Mouse (Mus musculus) liver, embryonic 11.5 days (tissue): Measurements from ENCODE around the gene Rnase10. TPM values are rescaled to one million over a fixed set of nuclear protein-coding genes. Genes with fewer than 3 reads are reported as not detected.
A peak's percentile ranks its signal among the peaks of the same experiment; 100 is the strongest.
"Not testable (repeated sequence)": the region's sequence is repeated elsewhere in the genome, so short reads cannot be mapped to it uniquely, and the experiment has no call there.

Experiments
- ATAC-seq: fragments of 200-750 bp; cut with Nextera tagmentation; replicated peaks from 2 replicates; pipeline ENCODE4 v1.8.0; 2017; ENCODE audit warnings: moderate number of reproducible peaks, mild to moderate bottlenecking, moderate TSS enrichment, moderate library complexity; ENCODE audit not compliant: low FRiP score
- DNase-seq: peaks from one replicate; pipeline ENCODE4 v3.0.0-alpha.2; 2017; ENCODE audit warnings: low spot score
- H3K27ac ChIP-seq: fragments of 300-500 bp; sonication (generic); 2 replicates; pipeline ENCODE4 v1.5.1; 2014; ENCODE audit warnings: mild to moderate bottlenecking, low read depth, low read length, control low read depth
- H3K27me3 ChIP-seq: fragments of 300-500 bp; sonication (generic); replicated peaks from 2 replicates; pipeline ENCODE4 v1.6.1; 2014; ENCODE audit warnings: low read length, mixed read lengths; ENCODE audit not compliant: control insufficient read depth, insufficient read depth
- H3K36me3 ChIP-seq: fragments of 300-500 bp; sonication (generic); 2 replicates; pipeline ENCODE4 v1.6.1; 2014; ENCODE audit warnings: mild to moderate bottlenecking, low read length, moderate library complexity, mixed read lengths; ENCODE audit not compliant: control insufficient read depth, insufficient read depth
- H3K4me1 ChIP-seq: fragments of 300-500 bp; sonication (generic); replicated peaks from 2 replicates; pipeline ENCODE4 v1.6.1; 2014; ENCODE audit warnings: low read length, mixed read lengths; ENCODE audit not compliant: control insufficient read depth, insufficient read depth
- H3K4me2 ChIP-seq: fragments of 300-500 bp; sonication (generic); 2 replicates; pipeline ENCODE4 v1.6.1; 2014; ENCODE audit warnings: mild to moderate bottlenecking, control low read depth, moderate library complexity
- H3K4me3 ChIP-seq: fragments of 300-500 bp; sonication (generic); 2 replicates; pipeline ENCODE4 v1.5.1; 2014; ENCODE audit warnings: low read depth, low read length, control low read depth
- H3K9ac ChIP-seq: fragments of 300-500 bp; sonication (generic); 2 replicates; pipeline ENCODE4 v1.6.1; 2014; ENCODE audit warnings: low read depth, low read length, control low read depth
- H3K9me3 ChIP-seq: fragments of 300-500 bp; sonication (generic); 2 replicates; pipeline ENCODE4 v1.6.1; 2016; ENCODE audit warnings: low read length, inconsistent platforms, mixed read lengths; ENCODE audit not compliant: control insufficient read depth
- whole genome bisulfite sequencing: fragments of 180-500 bp; shearing (Covaris S2); extraction: QIAGEN DNeasy Blood & Tissue Kit; methylation state at CpG from one replicate; pipeline ENCODE4 v1.1.7; 2014; 5-methylcytosine and 5-hydroxymethylcytosine counted together
- polyA plus RNA-seq: library from polyadenylated mRNA; unstranded; fragments of >200 nt; fragmentation: Nextera tagmentation; extraction: Ambion mirVana; gene quantifications from 2 replicates; pipeline ENCODE4 v1.2.1, GENCODE M21; 2014

The Rnase10 gene
- not detected in 2 replicates for polyA plus RNA-seq

DNA sequence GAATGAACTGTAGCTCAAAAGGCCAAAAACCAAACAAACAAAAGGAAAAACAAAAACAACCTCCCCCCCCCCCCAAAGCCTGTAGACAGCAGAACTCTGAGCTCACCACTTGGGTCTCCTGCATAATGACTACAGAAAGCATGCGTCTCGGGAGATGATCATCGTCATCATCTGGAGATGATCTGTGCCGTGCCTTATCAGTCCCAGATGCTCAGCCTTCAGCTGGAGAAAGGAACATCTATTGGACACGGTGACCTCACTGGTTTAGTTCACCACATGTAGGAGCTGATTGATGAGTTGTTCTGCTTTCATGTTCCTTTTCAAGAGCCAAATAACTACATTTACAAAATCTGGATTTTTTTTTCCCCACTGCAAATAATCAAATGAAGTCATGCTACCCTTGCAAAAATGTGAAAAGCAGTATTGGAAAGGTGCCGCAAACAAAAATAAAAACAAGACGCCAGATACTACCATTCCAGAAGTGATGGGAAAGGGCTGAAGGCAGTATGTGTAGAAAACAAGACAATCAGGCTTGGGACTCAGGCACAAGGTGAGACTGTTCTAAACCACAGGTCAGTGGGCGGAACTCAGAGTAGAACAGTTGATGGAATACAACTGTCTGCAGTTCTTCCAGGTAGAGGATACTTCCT lies at the start of gene Rnase10:
TSS of gene Rnase10 (plus strand) at position 600 of the 650 bp plus-strand sequence.
- Histone ChIP-seq H3K4me1 (no peaks in the 10 kb centered on the region), H3K4me2 (no peak within 1 kb of the TSS), H3K27ac (no peak within 1 kb of the TSS), H3K9ac (no peak within 1 kb of the TSS), H3K4me3 (no peak within 1 kb of the TSS), H3K27me3 (no peaks in the 10 kb centered on the region), H3K36me3 (no peaks in the 10 kb centered on the region), H3K9me3 (no peaks in the 10 kb centered on the region)
- DNase-seq (no peak), ATAC-seq (no peak)
- WGBS = 71% methylated on average over 8 of the region's 8 CpGs

DNA sequence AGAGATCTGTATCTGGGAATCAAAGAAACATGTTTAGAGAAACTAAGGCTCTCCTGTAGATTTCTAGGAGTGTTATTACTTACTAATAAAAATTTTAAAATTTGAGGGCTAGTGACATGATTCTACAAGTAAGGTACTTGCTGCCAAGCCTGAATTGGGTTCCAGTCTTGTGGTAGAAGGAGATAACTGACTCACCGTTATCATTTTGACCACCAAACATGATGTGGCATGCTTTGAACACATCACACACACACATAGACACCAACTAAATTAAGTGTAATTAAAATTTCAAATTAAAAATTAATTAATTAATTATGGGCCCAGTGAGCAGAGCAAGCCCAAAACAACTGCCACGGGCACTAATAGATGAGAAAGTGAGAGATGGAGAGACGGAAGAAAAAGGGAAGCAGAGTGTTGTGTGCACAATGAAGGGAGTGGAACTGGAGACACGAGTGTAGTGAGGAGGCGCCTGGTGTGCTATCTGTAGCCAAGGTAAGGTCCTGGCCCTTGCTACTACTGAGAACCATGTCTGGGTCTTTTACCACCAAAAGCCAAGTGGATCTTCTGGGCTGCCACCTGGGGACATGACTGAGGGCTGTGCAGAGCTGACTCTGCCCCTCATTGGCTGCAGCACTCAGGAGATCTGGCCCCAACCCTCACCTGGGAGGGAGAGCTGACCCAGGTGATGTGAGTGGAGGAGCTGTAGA lies 49.1 kb upstream of the Rnase10 start:
- H3K9me3 ChIP-seq, H3K4me2 ChIP-seq, DNase-seq, H3K4me1 ChIP-seq, H3K9ac ChIP-seq, H3K36me3 ChIP-seq, H3K27me3 ChIP-seq, H3K4me3 ChIP-seq: not testable (repeated sequence)
- H3K27ac ChIP-seq = peak overlapping the region; percentile 38; the same call in 1 of the 2 replicates
- peak; percentile 64 for ATAC-seq
- WGBS = 51% methylated on average over 5 of the region's 5 CpGs

DNA sequence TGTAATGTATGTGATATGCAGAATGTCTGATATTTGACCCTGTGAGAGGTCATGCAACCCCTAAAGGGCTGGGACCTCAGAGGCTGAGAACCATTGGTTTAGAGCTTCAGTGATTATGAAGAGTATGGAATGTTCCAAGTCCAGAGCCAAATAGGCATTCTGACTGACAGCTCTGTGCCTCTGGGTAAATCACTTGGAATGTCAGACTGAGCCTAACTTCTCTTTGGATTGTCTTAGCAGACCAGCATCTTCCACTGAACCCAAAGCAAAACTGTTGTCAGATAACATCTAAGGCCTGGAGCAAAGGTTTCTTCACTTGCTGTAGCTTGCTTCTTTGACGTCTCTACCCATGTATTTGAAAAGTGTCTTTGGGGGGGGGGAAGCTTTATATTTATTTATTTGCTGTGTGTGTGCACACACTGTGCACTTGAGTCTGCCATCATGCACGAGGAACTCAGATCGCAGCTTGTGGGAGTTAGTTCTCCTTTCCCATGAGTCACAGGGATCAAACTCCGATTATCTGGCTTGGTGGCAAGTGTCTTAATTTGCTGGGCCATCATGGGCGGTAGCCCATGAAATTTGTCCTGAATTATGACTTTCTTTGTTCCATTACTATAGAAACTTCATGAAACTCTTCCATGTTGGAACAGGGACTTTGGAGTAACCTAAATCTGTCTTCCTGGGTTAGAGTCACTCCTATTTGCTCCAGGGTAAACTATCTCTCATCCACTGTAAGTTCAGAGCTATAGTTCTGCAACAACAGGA lies 39.2 kb upstream of the Rnase10 start:
- no peaks in the 10 kb centered on the region for H3K9me3 ChIP-seq

DNA sequence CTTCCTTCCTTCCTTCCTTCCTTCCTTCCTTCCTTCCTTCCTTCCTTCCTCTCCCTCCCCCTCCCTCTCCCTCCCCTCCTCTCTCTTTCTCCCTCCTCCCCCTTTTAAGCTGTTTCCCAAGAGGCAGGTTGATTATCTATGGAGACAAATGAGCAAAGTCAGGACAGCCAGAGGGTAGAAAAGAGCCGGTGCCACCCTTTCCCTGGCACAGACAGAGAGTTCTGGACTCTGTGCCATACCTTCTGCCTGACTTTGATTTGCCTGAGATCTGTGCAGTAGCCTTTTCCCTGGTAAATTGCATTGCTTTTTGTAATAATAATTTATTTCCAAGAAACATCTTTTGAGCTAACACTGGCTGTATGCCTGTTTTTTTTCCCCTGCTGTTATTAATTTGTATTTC lies 38.5 kb upstream of the Rnase10 start:
- Histone ChIP-seq H3K9me3 (no peaks in the 10 kb centered on the region), H3K4me3 (no peak overlapping the region), H3K27ac (no peak overlapping the region), H3K36me3 (no peaks in the 10 kb centered on the region), H3K4me1 (0 out of 2 replicates have a peak, but pooled peaks cover 7% of the 10 kb centered on the region), H3K27me3 (no peaks in the 10 kb centered on the region), H3K9ac (no peak overlapping the region), H3K4me2 (no peak overlapping the region)
- WGBS = 54% methylated on average over 1 of the region's 1 CpGs
- no peak for ATAC-seq
- no peak for DNase-seq

More for the DNA sequence above, 39.2 kb upstream of the Rnase10 start:
- H3K9ac ChIP-seq = no peak overlapping the region
- no peak overlapping the region for H3K4me3 ChIP-seq
- WGBS = 79% methylated on average over 5 of the region's 5 CpGs
- no peaks in the 10 kb centered on the region for H3K27me3 ChIP-seq
- H3K4me1 ChIP-seq = 0 out of 2 replicates have a peak, but pooled peaks cover 7% of the 10 kb centered on the region
- H3K27ac ChIP-seq = no peak overlapping the region
- ATAC-seq = no peak
- DNase-seq = no peak
- no peaks in the 10 kb centered on the region for H3K36me3 ChIP-seq
- no peak overlapping the region for H3K4me2 ChIP-seq

DNA sequence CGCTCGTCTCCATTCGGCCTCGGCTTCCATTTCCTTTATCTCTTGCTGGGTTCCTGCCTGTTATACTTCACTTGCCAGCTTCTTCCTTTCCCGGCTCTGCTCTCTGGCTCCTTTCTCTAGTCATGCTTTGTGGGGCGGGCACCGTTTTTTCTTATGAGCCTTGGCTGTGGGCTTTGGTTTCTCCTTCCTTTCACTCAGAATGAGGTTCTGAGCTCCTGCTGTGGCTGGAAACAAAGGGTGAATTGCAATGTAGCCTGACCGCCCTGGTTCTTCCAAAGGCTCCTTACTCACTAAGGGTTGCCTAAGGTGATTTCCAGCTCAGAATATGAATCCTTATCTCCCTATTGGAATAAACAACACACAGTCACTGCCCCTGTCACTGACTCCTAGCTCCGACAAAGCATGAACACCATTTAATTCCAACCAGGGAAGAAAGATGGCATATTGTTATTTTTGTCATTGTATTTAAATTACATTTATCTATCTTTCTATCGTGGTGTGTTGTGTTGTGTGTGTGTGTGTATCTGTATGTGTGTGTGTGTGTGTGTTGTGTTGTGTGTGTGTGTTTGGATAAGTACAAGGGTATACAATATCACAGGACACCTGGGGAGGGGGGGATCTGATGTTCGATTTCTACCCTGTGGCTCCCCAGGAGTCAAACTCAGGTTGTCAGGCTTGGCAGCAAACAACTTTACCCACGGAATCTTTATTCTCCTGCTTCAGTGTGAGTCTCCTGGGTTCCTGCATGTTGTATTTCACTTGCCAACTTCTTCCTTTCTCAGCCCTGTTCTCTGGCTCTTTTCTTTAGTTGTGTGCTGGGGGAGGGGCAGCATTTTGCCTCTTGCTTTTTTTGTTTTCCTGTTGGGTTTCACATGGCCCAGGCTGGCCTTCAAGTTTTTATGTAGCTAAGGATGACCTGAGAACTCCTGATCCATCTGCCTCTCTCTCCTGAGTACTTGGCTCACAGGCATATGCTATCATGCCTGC lies 37.7 kb upstream of the Rnase10 start:
- WGBS = 32% methylated on average over 12 of the region's 12 CpGs
- H3K9ac ChIP-seq = no peak overlapping the region; the same call in 1 of the 2 replicates
- DNase-seq (no peak), ATAC-seq (no peak)
- H3K36me3 ChIP-seq = no peaks in the 10 kb centered on the region
- H3K27me3 ChIP-seq = no peaks in the 10 kb centered on the region
- H3K4me1 ChIP-seq = 0 out of 2 replicates have a peak, but pooled peaks cover 7% of the 10 kb centered on the region
- peak overlapping the region; percentile 38 for H3K4me2 ChIP-seq
- no peaks in the 10 kb centered on the region for H3K9me3 ChIP-seq
- H3K27ac ChIP-seq = no peak overlapping the region
- H3K4me3 ChIP-seq = no peak overlapping the region

DNA sequence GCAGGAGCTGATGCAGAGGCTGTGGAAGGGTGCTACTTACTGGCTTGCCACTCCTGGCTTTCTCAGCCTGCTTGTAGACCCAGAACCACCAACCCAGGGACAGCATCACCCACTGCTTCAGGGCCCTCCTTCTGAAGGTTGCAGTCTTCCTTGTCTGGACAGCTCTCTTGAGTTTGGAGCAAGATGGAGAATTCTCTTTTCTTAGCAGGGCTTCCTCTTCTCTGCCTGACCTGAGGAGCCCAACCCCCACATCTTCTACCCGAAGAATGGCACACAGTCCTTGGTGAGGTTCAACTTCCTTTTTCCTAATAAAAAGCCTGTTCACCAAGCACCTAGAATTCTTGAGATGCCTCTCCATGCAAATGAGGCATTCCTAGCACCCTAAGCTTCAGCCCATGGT lies 36.7 kb upstream of the Rnase10 start:
- WGBS = 44% methylated on average over 1 of the region's 1 CpGs
- H3K4me1 ChIP-seq = 0 out of 2 replicates have a peak, but pooled peaks cover 7% of the 10 kb centered on the region
- DNase-seq (no peak), ATAC-seq (no peak)
- no peaks in the 10 kb centered on the region for H3K27me3 ChIP-seq
- no peak overlapping the region for H3K4me3 ChIP-seq
- H3K9me3 ChIP-seq = no peaks in the 10 kb centered on the region
- H3K4me2 ChIP-seq = no peak overlapping the region
- H3K36me3 ChIP-seq = no peaks in the 10 kb centered on the region
- no peak overlapping the region for H3K9ac ChIP-seq
- H3K27ac ChIP-seq = no peak overlapping the region

DNA sequence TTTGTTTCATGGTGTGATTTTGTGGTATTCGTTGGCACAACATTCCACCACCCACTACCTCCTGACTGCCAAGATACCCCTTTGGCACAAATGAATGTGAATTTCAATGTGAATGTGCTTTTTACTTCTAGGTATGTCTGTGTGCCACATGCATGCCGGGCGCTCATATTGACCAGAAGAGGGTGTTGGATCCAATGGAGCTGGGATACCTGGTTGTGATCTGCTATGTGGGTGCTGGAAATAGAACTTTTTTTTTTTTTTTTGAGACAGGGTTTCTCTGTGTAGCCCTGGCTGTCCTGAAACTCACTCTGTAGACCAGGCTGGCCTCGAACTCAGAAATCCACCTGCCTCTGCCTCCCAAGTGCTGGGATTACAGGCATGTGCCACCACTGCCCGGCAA lies 34.5 kb upstream of the Rnase10 start:
- not testable (repeated sequence) for H3K4me3 ChIP-seq, H3K27me3 ChIP-seq, H3K4me2 ChIP-seq, H3K4me1 ChIP-seq, ATAC-seq, H3K36me3 ChIP-seq, H3K27ac ChIP-seq, DNase-seq, H3K9me3 ChIP-seq, H3K9ac ChIP-seq
- WGBS = 86% methylated on average over 5 of the region's 5 CpGs

DNA sequence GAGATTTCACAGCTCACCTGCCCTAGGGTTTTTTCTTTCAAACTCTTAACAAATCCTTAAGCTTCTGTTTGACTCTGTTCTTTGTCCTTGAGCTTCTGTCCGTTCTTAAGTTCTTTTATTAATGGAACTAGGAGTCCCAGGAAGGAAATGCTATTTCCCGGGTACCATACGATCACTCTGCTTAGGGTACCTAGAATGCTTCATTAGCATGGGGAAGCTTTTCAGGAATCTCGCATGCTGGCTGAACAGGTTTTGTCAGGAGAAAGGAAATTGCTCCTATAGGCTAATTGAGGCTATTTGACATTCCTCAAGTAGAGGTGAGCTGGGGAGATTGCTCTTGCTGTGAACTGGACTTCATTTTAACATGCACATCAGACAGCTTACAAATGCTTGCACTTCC lies 33.9 kb upstream of the Rnase10 start:
- Histone ChIP-seq H3K4me1 (0 out of 2 replicates have a peak, but pooled peaks cover 7% of the 10 kb centered on the region), H3K27ac (no peak overlapping the region), H3K4me3 (no peak overlapping the region), H3K36me3 (no peaks in the 10 kb centered on the region), H3K9ac (no peak overlapping the region), H3K4me2 (no peak overlapping the region), H3K9me3 (no peaks in the 10 kb centered on the region), H3K27me3 (no peaks in the 10 kb centered on the region)
- no peak for DNase-seq
- no peak for ATAC-seq
- WGBS = 58% methylated on average over 4 of the region's 4 CpGs
